Mouse (Mus musculus): Measurements from ENCODE around the gene Unk.

DNA sequence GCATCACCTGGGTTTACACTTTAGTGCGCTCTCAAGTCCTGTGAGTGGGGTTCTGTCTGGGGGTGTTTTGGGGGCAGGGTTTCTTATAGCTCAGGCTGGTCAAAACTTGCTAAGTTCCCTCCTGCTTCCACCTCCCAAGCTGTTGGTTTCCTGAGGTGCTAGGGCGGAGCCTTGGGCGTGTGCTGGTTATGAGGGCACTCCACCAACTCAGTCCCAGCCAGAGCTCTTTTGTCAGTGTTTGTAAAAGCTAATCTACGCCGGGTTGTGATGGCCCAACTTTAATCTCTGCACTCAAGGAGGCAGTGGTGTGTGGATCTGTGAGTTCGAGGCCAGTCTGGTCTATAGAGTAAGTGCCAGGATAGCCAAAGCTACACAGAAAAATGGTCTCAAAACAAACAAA lies 54.0 kb downstream of the Unk start:
- TF ChIP-seq CTCF (IDR thresholded peaks at IDR 0.05; ENCODE audit: insufficient read depth, low read length) = no peak
- TF ChIP-seq POLR2A (IDR thresholded peaks at IDR 0.05; ENCODE audit: borderline replicate concordance, extremely low read depth, low read depth, low read length) = no peak

Data from lung, adult 2 months (tissue).